Mouse (Mus musculus) thymus, postnatal 10 days (tissue): ENCODE data around the gene Med13l.
A peak's percentile ranks its signal among the peaks of the same experiment; 100 is the strongest.

Source experiments
- DNase-seq, 2 experiments: peaks; one replicate each; pipeline ENCODE4 v3.0.0; 2021; ENCODE audit warnings: low spot score in 2 of 2

Med13l gene

GRCm38 (mm10) chr5:118732651-118733050 lies 172.2 kb downstream of the Med13l start:
- no peak for DNase-seq

GRCm38 (mm10) chr5:118733566-118733965 lies 173.1 kb downstream of the Med13l start:
- no peak for DNase-seq

GRCm38 (mm10) chr5:118734455-118734854 lies 174.0 kb downstream of the Med13l start:
- no peak for DNase-seq

- DNase-seq: no peak
Observed at GRCm38 (mm10) chr5:118735738-118736137, 175.3 kb downstream of the Med13l start.

GRCm38 (mm10) chr5:118737548-118737947 lies 177.1 kb downstream of the Med13l start:
- peak; percentile 18 to 72 for DNase-seq

GRCm38 (mm10) chr5:118743067-118743466 lies 182.6 kb downstream of the Med13l start:
- DNase-seq: no peak

GRCm38 (mm10) chr5:118747026-118747425 lies 186.5 kb downstream of the Med13l start:
- DNase-seq: no peak

- no peak for DNase-seq
Observed at GRCm38 (mm10) chr5:118751446-118752179, 191.1 kb downstream of the Med13l start.

GRCm38 (mm10) chr5:118752868-118753267 lies 192.4 kb downstream of the Med13l start:
- no peak for DNase-seq

GRCm38 (mm10) chr5:118753471-118754044 lies 193.1 kb downstream of the Med13l start:
- DNase-seq: no peak

GRCm38 (mm10) chr5:118754191-118754759 lies 193.8 kb downstream of the Med13l start:
- no peak for DNase-seq

GRCm38 (mm10) chr5:118756078-118756477 lies 195.6 kb downstream of the Med13l start:
- DNase-seq: no peak

- no peak for DNase-seq
Observed at GRCm38 (mm10) chr5:118757396-118758301, 197.2 kb downstream of the Med13l start.

GRCm38 (mm10) chr5:118760986-118761385 lies 200.5 kb downstream of the Med13l start:
- no peak for DNase-seq

GRCm38 (mm10) chr5:118762499-118763185 lies 202.2 kb downstream of the Med13l start:
- DNase-seq: no peak

- peak in 1 of 2 experiments; percentile 39 for DNase-seq
Observed at GRCm38 (mm10) chr5:118763353-118763752, 202.9 kb downstream of the Med13l start.

- DNase-seq: no peak
Observed at GRCm38 (mm10) chr5:118769143-118769542, 208.7 kb downstream of the Med13l start.

GRCm38 (mm10) chr5:118773866-118774265 lies 213.4 kb downstream of the Med13l start:
- peak in 1 of 2 experiments; percentile 23 for DNase-seq

- no peak for DNase-seq
Observed at GRCm38 (mm10) chr5:118776396-118776795, 215.9 kb downstream of the Med13l start.

GRCm38 (mm10) chr5:118781598-118781997 lies 221.1 kb downstream of the Med13l start:
- DNase-seq: peak in 1 of 2 experiments; percentile 75

GRCm38 (mm10) chr5:118782139-118782538 lies 221.7 kb downstream of the Med13l start:
- no peak for DNase-seq
